Mouse (Mus musculus): ENCODE results near the gene Ube2q1.

The Ube2q1 gene

GRCm38 (mm10) chr3:89821548-89822480, 48.4 kb downstream of the Ube2q1 start:
- no peak for DNase-seq (ENCODE audit: low spot score)

DNA sequence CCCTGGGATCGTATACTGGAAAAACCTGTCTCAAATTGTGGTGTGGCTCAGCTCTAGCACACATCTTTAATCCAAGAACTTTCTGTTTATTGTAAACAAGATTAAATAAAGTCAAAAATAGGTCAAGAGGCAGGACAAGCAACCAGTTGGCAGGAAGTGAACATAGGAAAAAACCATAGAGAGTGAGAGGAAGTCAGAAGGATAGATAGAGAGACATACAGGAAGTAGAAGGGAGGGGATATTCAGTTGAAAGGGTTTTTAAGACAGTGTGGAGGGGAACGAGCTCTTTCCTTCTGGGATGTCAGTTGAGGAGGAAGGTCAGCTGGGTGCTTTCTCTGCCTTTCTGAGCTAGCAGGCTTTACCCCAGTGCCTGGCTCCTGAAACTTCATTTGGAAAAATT, 50.2 kb downstream of the Ube2q1 start:
- DNase-seq (ENCODE audit: low spot score) = no peak

DNA sequence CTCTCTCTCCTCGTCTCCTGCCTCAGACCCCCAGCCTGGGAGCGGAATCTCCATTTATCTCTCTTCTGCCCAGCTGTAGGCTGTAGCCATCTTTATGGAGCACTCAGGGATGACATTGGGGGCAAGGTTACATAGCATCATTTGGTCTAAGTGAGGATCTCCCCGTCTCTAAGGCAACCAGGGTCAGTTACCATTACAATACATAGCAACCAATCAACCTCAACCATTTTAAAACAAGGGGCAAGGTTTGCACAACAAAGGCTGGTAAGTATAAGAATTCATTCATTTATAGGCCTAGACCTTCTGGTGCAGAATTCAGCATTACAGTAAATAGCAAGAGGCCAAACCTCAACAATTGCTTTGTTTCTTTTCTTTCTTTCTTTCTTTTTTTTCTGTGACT, 52.9 kb downstream of the Ube2q1 start:
- DNase-seq (ENCODE audit: low spot score) = no peak

GRCm38 (mm10) chr3:89830815-89831591, 57.6 kb downstream of the Ube2q1 start, which contains the start of gene She:
Gene She (plus strand): TSS chr3:89831370.
- DNase-seq (ENCODE audit: low spot score) = no peak

All from ovary, adult 18-20 months (tissue).